Mouse (Mus musculus) ES-E14 (cell line): ENCODE data around the gene Dnajb2. TPM values are rescaled to one million over a fixed set of nuclear protein-coding genes. Genes with fewer than 3 reads are reported as not detected.

ENCODE experiments used
- DNase-seq: peaks from one replicate; pipeline ENCODE4 v3.0.0-alpha.2; 2013; ENCODE audit warnings: low read depth, low spot score
- H3K27ac ChIP-seq: 2 replicates; pipeline ENCODE4 v1.5.1; 2012; ENCODE audit warnings: low read depth, mild to moderate bottlenecking, low read length, moderate library complexity, mixed read lengths; ENCODE audit not compliant: poor library complexity, insufficient read depth, severe bottlenecking
- H3K36me3 ChIP-seq: 2 replicates; pipeline ENCODE4 v1.6.1; 2012; ENCODE audit warnings: mild to moderate bottlenecking, low read length, moderate library complexity, mixed read lengths; ENCODE audit not compliant: control insufficient read depth, poor library complexity, insufficient read depth, severe bottlenecking
- H3K4me1 ChIP-seq, 2 experiments: fragments of 150-350 bp in 1 of 2; sonication (generic) in 1 of 2; 2 replicates each; pipeline ENCODE4 v1.6.1; 2012; ENCODE audit warnings: low read length in 2 of 2, mild to moderate bottlenecking in 1 of 2, mixed read lengths in 1 of 2; ENCODE audit not compliant: control insufficient read depth in 2 of 2, insufficient read depth in 2 of 2, poor library complexity in 1 of 2
- H3K4me3 ChIP-seq, 2 experiments: fragments of 150-350 bp in 1 of 2; sonication (generic) in 1 of 2; 2 replicates each; pipeline ENCODE4 v1.5.1; 2012; ENCODE audit warnings: low read length in 2 of 2, low read depth in 1 of 2, mild to moderate bottlenecking in 1 of 2, mixed read lengths in 1 of 2; ENCODE audit not compliant: insufficient read depth in 1 of 2, poor library complexity in 1 of 2, severe bottlenecking in 1 of 2
- H3K9ac ChIP-seq: 2 replicates; pipeline ENCODE4 v1.6.1; 2012; ENCODE audit warnings: low read depth, mild to moderate bottlenecking, low read length, mixed read lengths; ENCODE audit not compliant: poor library complexity, insufficient read depth, severe bottlenecking
- H3K9me3 ChIP-seq: fragments of 150-350 bp; sonication (generic); 2 replicates; pipeline ENCODE4 v1.6.1; 2012; ENCODE audit warnings: low read depth, mild to moderate bottlenecking, low read length; ENCODE audit not compliant: control insufficient read depth, insufficient read depth
- CHD2 ChIP-seq: IDR thresholded peaks from 2 replicates; pipeline ENCODE4 v1.6.1; 2014; ENCODE audit warnings: mild to moderate bottlenecking, low read depth, low read length, inconsistent platforms
- HCFC1 ChIP-seq: IDR thresholded peaks from 2 replicates; pipeline ENCODE4 v1.6.1; 2012; ENCODE audit warnings: low read length, inconsistent platforms, borderline replicate concordance; ENCODE audit not compliant: insufficient read depth
- MAFK ChIP-seq: IDR thresholded peaks from 2 replicates; pipeline ENCODE4 v1.6.1; 2014; ENCODE audit warnings: mild to moderate bottlenecking, low read depth, low read length, inconsistent platforms; ENCODE audit not compliant: insufficient read depth
- ZC3H11A ChIP-seq: IDR thresholded peaks from 2 replicates; pipeline ENCODE4 v1.6.1; 2012; ENCODE audit warnings: low read depth, mild to moderate bottlenecking, inconsistent platforms, low read length, borderline replicate concordance
- ZNF384 ChIP-seq: IDR thresholded peaks from 2 replicates; pipeline ENCODE4 v1.6.1; 2012; ENCODE audit warnings: low read depth, low read length, inconsistent platforms
- in situ Hi-C, 2 experiments: fragments of 600-800 bp; cut with MboI; formaldehyde crosslinking; loops; one replicate each; pipeline ENCODE4 v1.15.1; 2025; ENCODE audit warnings: low sequenced_read_pairs in 2 of 2, inconsistent platforms in 1 of 2; ENCODE audit not compliant: unreplicated experiment in 2 of 2
- total RNA-seq: library from RNA; depleted of rRNA; stranded (reverse); fragments of 300-350 nt; gene quantifications from 2 replicates; pipeline ENCODE4 v1.2.3, GENCODE M21; 2012

The Dnajb2 gene
- total RNA-seq, 1 experiment, result 15.8 TPM

DNA sequence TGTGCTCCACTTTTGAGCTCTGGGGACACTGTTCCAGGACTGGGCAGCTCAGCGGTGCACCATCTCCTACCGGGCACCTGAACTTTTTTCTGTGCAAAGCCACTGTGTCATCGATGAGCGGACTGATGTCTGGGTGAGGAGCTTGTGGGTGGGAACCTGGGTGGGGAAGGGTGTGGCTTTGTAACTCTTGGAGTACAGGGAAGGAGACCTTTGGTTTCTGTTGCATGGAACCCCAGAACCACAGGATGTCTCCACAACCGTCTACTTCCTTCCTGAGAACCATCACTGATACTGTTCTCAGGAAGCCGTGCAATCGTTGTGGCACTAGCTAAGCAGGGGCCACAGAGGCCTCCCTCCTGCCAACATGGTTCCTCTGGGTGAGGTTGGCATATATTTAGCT is 23.1 kb upstream of the Dnajb2 start:
- H3K27ac ChIP-seq, result no peak overlapping the region
- DNase-seq, result no peak
- H3K9ac ChIP-seq, result no peak overlapping the region
- H3K4me1 ChIP-seq, result peaks cover 11 to 26% of the 10 kb centered on the region in 2 experiments
- H3K36me3 ChIP-seq, result peaks cover 46% of the 10 kb centered on the region
- in situ Hi-C loops, result no loop called here
- no peaks in the 10 kb centered on the region for H3K9me3 ChIP-seq
- H3K4me3 ChIP-seq, result no peak overlapping the region
- TF ChIP-seq HCFC1, result no peak

DNA sequence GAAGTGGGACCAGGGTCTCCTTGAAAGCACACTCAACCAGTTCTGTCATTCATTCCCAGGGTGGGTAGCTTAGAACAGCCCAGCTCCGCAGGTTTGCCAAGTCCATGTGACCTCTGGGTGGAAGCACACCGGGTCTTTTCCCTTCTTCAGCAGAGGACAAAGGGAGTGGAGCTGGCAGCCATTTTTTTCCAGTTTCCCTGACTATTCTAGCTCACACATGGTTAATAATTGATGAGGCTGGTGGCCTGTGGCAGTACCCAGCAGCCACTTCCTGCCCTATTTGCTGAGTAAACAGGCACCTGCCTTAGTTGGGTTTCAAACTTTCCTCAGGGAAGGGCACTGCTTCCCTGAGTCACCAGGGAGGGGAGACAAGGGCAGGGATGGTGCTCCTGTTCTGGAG is 21.8 kb upstream of the Dnajb2 start:
- Histone ChIP-seq H3K9ac (no peak overlapping the region), H3K36me3 (peaks cover 46% of the 10 kb centered on the region), H3K4me1 (peaks cover 9 to 26% of the 10 kb centered on the region in 2 experiments), H3K27ac (no peak overlapping the region), H3K9me3 (no peaks in the 10 kb centered on the region), H3K4me3 (no peak overlapping the region)
- TF ChIP-seq HCFC1 (no peak), CHD2 (no peak), MAFK (no peak), ZNF384 (no peak)
- in situ Hi-C loops, result no loop called here
- no peak for DNase-seq

DNA sequence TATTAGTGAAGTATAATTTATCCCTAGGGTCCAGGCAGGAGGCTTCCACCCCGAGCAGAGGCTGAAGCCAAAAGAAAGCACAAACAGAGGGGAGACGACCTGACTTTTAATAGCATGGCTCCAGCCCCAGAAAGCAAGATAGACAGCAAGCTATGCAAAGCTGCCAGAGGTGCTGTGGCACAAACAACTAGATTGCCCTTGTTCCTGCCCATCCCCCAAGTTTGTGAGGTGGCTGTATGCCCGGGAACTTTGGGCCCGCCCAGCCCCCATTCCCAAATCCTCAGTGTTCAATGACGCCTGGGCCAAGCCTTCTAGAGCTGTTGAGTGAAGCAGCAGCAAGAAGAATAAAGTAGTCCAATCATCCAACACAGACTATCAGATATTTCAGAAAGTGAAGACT is 21.3 kb upstream of the Dnajb2 start:
- H3K9ac ChIP-seq, result no peak overlapping the region; the same call in 1 of the 2 replicates
- no peak for TF ChIP-seq ZC3H11A
- no peak for TF ChIP-seq CHD2
- TF ChIP-seq MAFK, result no peak
- no peak for TF ChIP-seq ZNF384
- TF ChIP-seq HCFC1, result no peak
- in situ Hi-C loops, result no loop called here
- peaks cover 9 to 28% of the 10 kb centered on the region in 2 experiments for H3K4me1 ChIP-seq
- no peak for DNase-seq
- no peak overlapping the region for H3K4me3 ChIP-seq
- no peak overlapping the region for H3K27ac ChIP-seq
- H3K36me3 ChIP-seq, result peaks cover 46% of the 10 kb centered on the region
- no peaks in the 10 kb centered on the region for H3K9me3 ChIP-seq

DNA sequence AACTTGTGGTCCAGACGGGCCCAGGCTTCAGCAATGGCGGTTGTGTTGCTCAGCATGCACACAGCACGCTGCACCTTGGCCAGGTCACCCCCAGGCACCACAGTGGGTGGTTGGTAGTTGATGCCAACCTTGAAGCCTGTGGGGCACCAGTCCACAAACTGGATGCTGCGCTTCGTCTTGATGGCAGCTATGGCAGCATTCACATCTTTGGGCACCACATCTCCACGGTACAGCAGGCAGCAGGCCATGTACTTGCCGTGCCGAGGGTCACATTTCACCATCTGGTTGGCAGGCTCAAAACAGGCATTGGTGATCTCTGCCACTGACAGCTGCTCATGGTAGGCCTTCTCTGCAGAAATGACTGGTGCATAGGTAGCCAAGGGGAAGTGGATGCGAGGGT is 20.4 kb upstream of the Dnajb2 start:
- H3K9me3 ChIP-seq, result no peaks in the 10 kb centered on the region
- H3K27ac ChIP-seq, result no peak overlapping the region
- H3K9ac ChIP-seq, result no peak overlapping the region
- peaks cover 46% of the 10 kb centered on the region for H3K36me3 ChIP-seq
- peaks cover 13 to 25% of the 10 kb centered on the region in 2 experiments for H3K4me1 ChIP-seq
- TF ChIP-seq ZNF384, result no peak
- TF ChIP-seq HCFC1, result no peak
- TF ChIP-seq CHD2, result no peak
- TF ChIP-seq ZC3H11A, result no peak
- no peak for TF ChIP-seq MAFK
- H3K4me3 ChIP-seq, result no peak overlapping the region
- no peak for DNase-seq
- in situ Hi-C loops, result no loop called here

DNA sequence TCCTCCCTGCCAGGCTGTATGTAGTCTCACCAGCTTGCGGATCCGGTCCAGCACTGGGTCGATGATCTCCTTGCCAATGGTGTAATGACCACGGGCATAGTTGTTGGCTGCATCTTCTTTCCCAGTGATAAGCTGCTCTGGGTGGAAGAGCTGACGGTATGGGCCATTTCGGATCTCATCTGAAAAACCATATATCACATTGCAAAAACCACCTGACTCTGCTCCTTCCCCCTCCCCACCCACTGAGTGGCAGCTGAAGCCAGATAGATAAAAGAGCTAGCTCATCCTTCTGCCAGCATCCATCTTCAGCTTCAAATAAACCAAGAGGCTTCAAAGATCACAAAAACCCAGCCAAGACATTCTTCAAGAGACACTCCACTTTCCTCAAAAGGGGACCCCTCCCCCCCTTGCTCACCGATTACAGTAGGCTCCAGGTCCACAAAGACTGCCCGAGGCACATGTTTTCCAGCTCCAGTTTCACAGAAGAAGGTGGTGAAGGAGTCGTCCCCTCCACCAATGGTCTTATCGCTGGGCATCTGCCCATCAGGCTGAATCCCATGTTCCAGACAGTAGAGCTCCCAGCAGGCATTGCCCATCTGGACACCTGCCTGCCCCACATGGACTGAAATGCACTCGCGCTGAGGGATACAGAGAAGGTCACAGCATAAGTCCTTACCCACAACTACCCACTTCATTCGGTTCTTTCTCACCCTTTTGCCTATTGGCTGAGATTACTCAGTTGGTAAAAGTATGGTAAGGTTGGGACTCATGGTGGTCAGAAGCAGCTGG is 19.2 kb upstream of the Dnajb2 start:
- Histone ChIP-seq H3K4me1 (peaks cover 13 to 28% of the 10 kb centered on the region in 2 experiments), H3K9ac (peak overlapping the region; percentile 4; the same call in 1 of the 2 replicates), H3K9me3 (no peaks in the 10 kb centered on the region), H3K4me3 (no peak overlapping the region; a peak in 1 of 4 replicates), H3K36me3 (peaks cover 44% of the 10 kb centered on the region), H3K27ac (no peak overlapping the region)
- in situ Hi-C loops, result no loop called here
- TF ChIP-seq CHD2 (no peak), ZNF384 (no peak), MAFK (no peak)
- no peak for DNase-seq
